Mouse (Mus musculus): Measurements from ENCODE around the gene Svbp. TPM values are rescaled to one million over a fixed set of nuclear protein-coding genes. Genes with fewer than 3 reads are reported as not detected.

Svbp gene
- polyA plus RNA-seq, 1 experiment from 2014 or later: 69.6 TPM

GRCm38 (mm10) chr4:119245961-119246360, 50.9 kb downstream of the Svbp start:
- Histone ChIP-seq H3K9me3 (replicated peaks; ENCODE audit: control insufficient read depth, low read length) (no peaks in the 10 kb centered on the region), H3K36me3 (ENCODE audit: control insufficient read depth, insufficient read depth) (no peaks in the 10 kb centered on the region), H3K27ac (ENCODE audit: low read length) (no peak overlapping the region), H3K27me3 (ENCODE audit: control insufficient read depth, insufficient read depth, low read depth, low read length) (no peaks in the 10 kb centered on the region), H3K4me1 (ENCODE audit: control insufficient read depth, low read depth, low read length) (no peaks in the 10 kb centered on the region), H3K4me3 (ENCODE audit: low read depth, low read length) (no peak overlapping the region), H3K9ac (ENCODE audit: low read depth, low read length) (no peak overlapping the region), H3K4me2 (ENCODE audit: low read depth, low read length) (no peak overlapping the region)
- WGBS (ENCODE audit: insufficient replicate concordance): 80% methylated on average over 9 of the region's 9 CpGs
- no peak for ATAC-seq (ENCODE audit: low read depth)

- H3K4me2 ChIP-seq (ENCODE audit: low read depth, low read length): no peak overlapping the region
- H3K9me3 ChIP-seq (replicated peaks; ENCODE audit: control insufficient read depth, low read length): no peaks in the 10 kb centered on the region
- no peak for ATAC-seq (ENCODE audit: low read depth)
- H3K36me3 ChIP-seq (ENCODE audit: control insufficient read depth, insufficient read depth): no peaks in the 10 kb centered on the region
- H3K4me1 ChIP-seq (ENCODE audit: control insufficient read depth, low read depth, low read length): no peaks in the 10 kb centered on the region
- H3K4me3 ChIP-seq (ENCODE audit: low read depth, low read length): no peak overlapping the region
- 69% methylated on average over 14 of the region's 14 CpGs for WGBS (ENCODE audit: insufficient replicate concordance)
- H3K27ac ChIP-seq (ENCODE audit: low read length): no peak overlapping the region
- H3K9ac ChIP-seq (ENCODE audit: low read depth, low read length): no peak overlapping the region
- H3K27me3 ChIP-seq (ENCODE audit: control insufficient read depth, insufficient read depth, low read depth, low read length): no peaks in the 10 kb centered on the region
These were observed 51.7 kb downstream of the Svbp start for GRCm38 (mm10) chr4:119246688-119247225.

- WGBS (ENCODE audit: insufficient replicate concordance): 34% methylated on average over 13 of the region's 13 CpGs
- H3K4me1 ChIP-seq (ENCODE audit: control insufficient read depth, low read depth, low read length): no peaks in the 10 kb centered on the region
- no peak overlapping the region for H3K27ac ChIP-seq (ENCODE audit: low read length)
- no peaks in the 10 kb centered on the region for H3K27me3 ChIP-seq (ENCODE audit: control insufficient read depth, insufficient read depth, low read depth, low read length)
- no peaks in the 10 kb centered on the region for H3K9me3 ChIP-seq (replicated peaks; ENCODE audit: control insufficient read depth, low read length)
- no peak overlapping the region for H3K4me2 ChIP-seq (ENCODE audit: low read depth, low read length)
- H3K36me3 ChIP-seq (ENCODE audit: control insufficient read depth, insufficient read depth): no peaks in the 10 kb centered on the region
- H3K4me3 ChIP-seq (ENCODE audit: low read depth, low read length): no peak overlapping the region
- no peak for ATAC-seq (ENCODE audit: low read depth)
- no peak overlapping the region for H3K9ac ChIP-seq (ENCODE audit: low read depth, low read length)
These were observed 52.5 kb downstream of the Svbp start for GRCm38 (mm10) chr4:119247462-119248235.

- H3K4me2 ChIP-seq (ENCODE audit: low read depth, low read length): no peak overlapping the region
- H3K4me1 ChIP-seq (ENCODE audit: control insufficient read depth, low read depth, low read length): no peaks in the 10 kb centered on the region
- H3K4me3 ChIP-seq (ENCODE audit: low read depth, low read length): no peak overlapping the region
- H3K27ac ChIP-seq (ENCODE audit: low read length): no peak overlapping the region
- H3K27me3 ChIP-seq (ENCODE audit: control insufficient read depth, insufficient read depth, low read depth, low read length): no peaks in the 10 kb centered on the region
- H3K9ac ChIP-seq (ENCODE audit: low read depth, low read length): no peak overlapping the region
- H3K36me3 ChIP-seq (ENCODE audit: control insufficient read depth, insufficient read depth): no peaks in the 10 kb centered on the region
- no peak for ATAC-seq (ENCODE audit: low read depth)
- no peaks in the 10 kb centered on the region for H3K9me3 ChIP-seq (replicated peaks; ENCODE audit: control insufficient read depth, low read length)
- 76% methylated on average over 11 of the region's 11 CpGs for WGBS (ENCODE audit: insufficient replicate concordance)
These were observed 53.4 kb downstream of the Svbp start for GRCm38 (mm10) chr4:119248407-119248965.

Other genes starting within 250 kb of the Svbp start
- not detected in 2 replicates for gene Lao1, start 233.7 kb upstream of the Svbp start, polyA plus RNA-seq (2015; fragmentation: Nextera tagmentation; extraction: Ambion mirVana)
- 288 and 291 TPM in 2 replicates for gene Slc2a1, start 86.6 kb upstream of the Svbp start, polyA plus RNA-seq (2015; fragmentation: Nextera tagmentation; extraction: Ambion mirVana)
- 2.0 and 2.1 TPM in 2 replicates for gene Zfp691, start 21.1 kb upstream of the Svbp start, polyA plus RNA-seq (2015; fragmentation: Nextera tagmentation; extraction: Ambion mirVana)
- 359 and 361 TPM in 2 replicates for gene Ermap, start 5.3 kb upstream of the Svbp start, polyA plus RNA-seq (2015; fragmentation: Nextera tagmentation; extraction: Ambion mirVana)
- not detected in 2 replicates for gene Tmem269, start 22.9 kb downstream of the Svbp start, polyA plus RNA-seq (2015; fragmentation: Nextera tagmentation; extraction: Ambion mirVana)
- 10.0 and 11.6 TPM in 2 replicates for gene AU022252, start 37.4 kb downstream of the Svbp start, polyA plus RNA-seq (2015; fragmentation: Nextera tagmentation; extraction: Ambion mirVana)
- gene P3h1, start 37.6 kb downstream of the Svbp start, polyA plus RNA-seq (2015; fragmentation: Nextera tagmentation; extraction: Ambion mirVana): 6.7 and 9.0 TPM in 2 replicates
- gene Cldn19, start 60.1 kb downstream of the Svbp start, polyA plus RNA-seq (2015; fragmentation: Nextera tagmentation; extraction: Ambion mirVana): not detected in 2 replicates
- gene Ybx1, start 99.3 kb downstream of the Svbp start, polyA plus RNA-seq (2015; fragmentation: Nextera tagmentation; extraction: Ambion mirVana): 150 and 152 TPM in 2 replicates
- 37.7 and 45.8 TPM in 2 replicates for gene Ppih, start 125.2 kb downstream of the Svbp start, polyA plus RNA-seq (2015; fragmentation: Nextera tagmentation; extraction: Ambion mirVana)
- 0.99 and 1.0 TPM in 2 replicates for gene Ccdc30, start 220.2 kb downstream of the Svbp start, polyA plus RNA-seq (2015; fragmentation: Nextera tagmentation; extraction: Ambion mirVana)
- gene Ppcs, start 227.1 kb downstream of the Svbp start, polyA plus RNA-seq (2015; fragmentation: Nextera tagmentation; extraction: Ambion mirVana): 12.9 and 13.3 TPM in 2 replicates
- gene Zmynd12, start 227.5 kb downstream of the Svbp start, polyA plus RNA-seq (2015; fragmentation: Nextera tagmentation; extraction: Ambion mirVana): 0.14 and 0.31 TPM in 2 replicates

All from liver, embryonic 16.5 days (tissue).